Comparison of ENCODE assay signal across 8 mouse cellular contexts in genomic region chr3:69721814-69722186, GRCm38 (mm10). TPM values are rescaled to one million over a fixed set of nuclear protein-coding genes. Genes with fewer than 3 reads are reported as not detected.
A peak's percentile ranks its signal among the peaks of the same experiment; 100 is the strongest.
DNase-seq lines count a peak whose midpoint lies in the region; ATAC-seq and TF ChIP-seq lines count a peak whose summit lies in the region.

Gene Nmd3 (plus strand): TSS chr3:69721985.

- H3K27me3 ChIP-seq in heart, embryonic 12.5 days (replicated peaks), result no peaks in the 10 kb centered on the region
- H3K27me3 ChIP-seq in kidney, postnatal 0 days (ENCODE audit: insufficient read depth, low read length), result no peaks in the 10 kb centered on the region
- H3K27me3 ChIP-seq in liver, embryonic 11.5 days (replicated peaks; ENCODE audit: control insufficient read depth, insufficient read depth, low read length), result no peaks in the 10 kb centered on the region
- no peaks in the 10 kb centered on the region for H3K27me3 ChIP-seq in stomach, embryonic 14.5 days (ENCODE audit: control insufficient read depth, insufficient read depth, low read length)

- peak within 1 kb of the TSS; percentile 93 for H3K27ac ChIP-seq in heart, embryonic 12.5 days (ENCODE audit: poor library complexity, severe bottlenecking)
- H3K27ac ChIP-seq in kidney, postnatal 0 days, result peak within 1 kb of the TSS; percentile 93
- peak within 1 kb of the TSS; percentile 88 for H3K27ac ChIP-seq in liver, embryonic 11.5 days (ENCODE audit: low read depth, low read length)
- peak within 1 kb of the TSS; percentile 88 for H3K27ac ChIP-seq in stomach, embryonic 14.5 days (ENCODE audit: low read length)

- TF ChIP-seq CTCF in kidney, postnatal 0 days (IDR thresholded peaks at IDR 0.05; ENCODE audit: low read depth), result no peak

- peaks cover 12% of the 10 kb centered on the region for H3K4me1 ChIP-seq in heart, embryonic 12.5 days (replicated peaks)
- H3K4me1 ChIP-seq in kidney, postnatal 0 days (replicated peaks; ENCODE audit: insufficient read depth, low read length), result peaks cover 10% of the 10 kb centered on the region; the same call in 1 of the 2 replicates
- peaks cover 3% of the 10 kb centered on the region; the same call in 1 of the 2 replicates for H3K4me1 ChIP-seq in liver, embryonic 11.5 days (replicated peaks; ENCODE audit: control insufficient read depth, insufficient read depth, low read length)
- H3K4me1 ChIP-seq in stomach, embryonic 14.5 days (ENCODE audit: control insufficient read depth, insufficient read depth, low read length), result peaks cover 14% of the 10 kb centered on the region

- WGBS in heart, embryonic 12.5 days, result 0% methylated on average over 33 of the region's 33 CpGs
- WGBS in kidney, postnatal 0 days, result under 1% methylated on average over 33 of the region's 33 CpGs
- WGBS in liver, embryonic 11.5 days, result under 1% methylated on average over 31 of the region's 33 CpGs
- WGBS in stomach, embryonic 14.5 days, result 0% methylated on average over 33 of the region's 33 CpGs

- H3K36me3 ChIP-seq in heart, embryonic 12.5 days, result peaks cover 9% of the 10 kb centered on the region
- H3K36me3 ChIP-seq in kidney, postnatal 0 days (ENCODE audit: insufficient read depth, low read length), result no peaks in the 10 kb centered on the region
- H3K36me3 ChIP-seq in liver, embryonic 11.5 days (ENCODE audit: control insufficient read depth, insufficient read depth, low read length), result no peaks in the 10 kb centered on the region
- no peaks in the 10 kb centered on the region; the same call in 1 of the 2 replicates for H3K36me3 ChIP-seq in stomach, embryonic 14.5 days (ENCODE audit: control insufficient read depth, insufficient read depth, low read length)

- H3K4me3 ChIP-seq in heart, embryonic 12.5 days, result peak within 1 kb of the TSS; percentile 98
- H3K4me3 ChIP-seq in kidney, postnatal 0 days (replicated peaks; ENCODE audit: low read depth, low read length), result peak within 1 kb of the TSS; percentile 77
- H3K4me3 ChIP-seq in liver, embryonic 11.5 days (ENCODE audit: low read depth, low read length), result peak within 1 kb of the TSS; percentile 92
- H3K4me3 ChIP-seq in stomach, embryonic 14.5 days (ENCODE audit: low read depth, low read length), result peak within 1 kb of the TSS; percentile 85

- ATAC-seq in erythroid progenitor cell, adult 5-6 weeks (replicated peaks; ENCODE audit: low FRiP score, poor library complexity, severe bottlenecking), result peak; percentile 86
- peak; percentile 96 for ATAC-seq in heart, embryonic 12.5 days (ENCODE audit: insufficient number of reproducible peaks, low FRiP score)
- peak; percentile 97 for ATAC-seq in kidney, postnatal 0 days (replicated peaks; ENCODE audit: low FRiP score, low read depth)
- ATAC-seq in liver, embryonic 11.5 days (replicated peaks; ENCODE audit: low FRiP score), result peak; percentile 95
- ATAC-seq in stomach, embryonic 14.5 days (ENCODE audit: insufficient number of reproducible peaks, insufficient read depth, low FRiP score, low read depth), result peak; percentile 95

- DNase-seq in CD4-positive helper T cell, adult 2 months (ENCODE audit: low read depth, low spot score), result peak; percentile 95
- peak; percentile 83 for DNase-seq in brain, embryonic 18.5 days (ENCODE audit: low read depth, low spot score)
- DNase-seq in kidney, postnatal 0 days (ENCODE audit: low spot score), result peak; percentile 98
- peak; percentile 93 for DNase-seq in liver, embryonic 11.5 days (ENCODE audit: low spot score)
- DNase-seq in naive thymus-derived CD4-positive, alpha-beta T cell, adult 2 months (ENCODE audit: low read depth), result peak; percentile 96

- H3K4me2 ChIP-seq in heart, embryonic 12.5 days, result peak within 1 kb of the TSS; percentile 80
- peak within 1 kb of the TSS; percentile 78 for H3K4me2 ChIP-seq in kidney, postnatal 0 days (ENCODE audit: low read length)
- H3K4me2 ChIP-seq in liver, embryonic 11.5 days, result peak within 1 kb of the TSS; percentile 73
- peak within 1 kb of the TSS; percentile 86 for H3K4me2 ChIP-seq in stomach, embryonic 14.5 days (replicated peaks; ENCODE audit: low read depth, low read length)

- no peaks in the 10 kb centered on the region for H3K9me3 ChIP-seq in heart, embryonic 12.5 days (replicated peaks)
- H3K9me3 ChIP-seq in kidney, postnatal 0 days (replicated peaks; ENCODE audit: low read length), result no peaks in the 10 kb centered on the region
- H3K9me3 ChIP-seq in liver, embryonic 11.5 days (ENCODE audit: control insufficient read depth, low read length), result no peaks in the 10 kb centered on the region
- H3K9me3 ChIP-seq in stomach, embryonic 14.5 days (ENCODE audit: control insufficient read depth, low read depth, low read length), result no peaks in the 10 kb centered on the region

- H3K9ac ChIP-seq in heart, embryonic 12.5 days, result peak within 1 kb of the TSS; percentile 97
- peak within 1 kb of the TSS; percentile 94 for H3K9ac ChIP-seq in kidney, postnatal 0 days (ENCODE audit: low read depth, low read length)
- peak within 1 kb of the TSS; percentile 97 for H3K9ac ChIP-seq in liver, embryonic 11.5 days (ENCODE audit: low read depth, low read length)
- peak within 1 kb of the TSS; percentile 93 for H3K9ac ChIP-seq in stomach, embryonic 14.5 days (replicated peaks; ENCODE audit: low read depth, low read length)

RNA-seq across cellular contexts. Expression of gene Nmd3, which starts in this region (rescaled TPM):
- total RNA-seq in erythroid progenitor cell, adult 5-6 weeks (2015; ENCODE audit: low replicate concordance), result 22.2 and 43.2 TPM in 2 replicates
- 6.7 and 22.3 TPM in 2 replicates for total RNA-seq in erythroid progenitor cell, adult 5-6 weeks (2017; ENCODE audit: low replicate concordance)
- polyA plus RNA-seq in heart, embryonic 12.5 days (2016; fragmentation: Nextera tagmentation; extraction: Ambion mirVana), result 100 and 104 TPM in 2 replicates
- 130 and 135 TPM in 2 replicates for polyA plus RNA-seq in kidney, postnatal 0 days (2015; fragmentation: Nextera tagmentation; extraction: Ambion mirVana)
- 173 and 187 TPM in 2 replicates for polyA plus RNA-seq in liver, embryonic 11.5 days (2014; fragmentation: Nextera tagmentation; extraction: Ambion mirVana)
- 143 and 147 TPM in 2 replicates for polyA plus RNA-seq in stomach, embryonic 14.5 days (2014; fragmentation: Nextera tagmentation; extraction: Ambion mirVana)

Comparison
In these comparisons a context has a peak if more than half of its experiments do, and no peak if none do; other contexts are left out.
1. Peak in every context shown above with its lines: DNase-seq, ATAC-seq, H3K4me3 ChIP-seq and H3K27ac ChIP-seq.